Mouse (Mus musculus) cerebellum, adult 8-10 months (tissue): ENCODE data around the gene Skint5.
"Not testable (repeated sequence)": the region's sequence is repeated elsewhere in the genome, so short reads cannot be mapped to it uniquely, and the experiment has no call there.

Source experiments
- DNase-seq: peaks from one replicate; pipeline ENCODE4 v3.0.0; 2022

The Skint5 gene

DNA sequence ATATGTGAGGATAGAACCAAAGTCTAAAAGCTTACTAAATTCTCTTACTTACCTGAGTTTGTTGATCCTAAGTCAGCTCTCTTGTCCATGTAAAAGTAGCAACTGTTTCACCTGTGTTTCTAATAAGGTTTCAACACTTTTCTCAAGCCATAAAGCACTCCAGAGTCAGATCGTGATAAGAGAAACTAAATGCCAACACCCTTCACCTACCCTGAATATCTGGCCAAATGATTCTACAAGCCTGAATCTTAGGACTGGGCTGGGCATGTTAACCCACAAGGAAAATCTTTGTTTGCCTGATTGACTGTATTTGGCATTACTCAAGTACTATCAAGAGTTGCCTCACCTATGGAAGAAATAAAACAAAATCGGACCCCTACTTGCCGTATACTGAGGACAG is at the start of gene Skint5:
Gene Skint5 (minus strand): TSS at position 101 of the 400 bp plus-strand sequence.
- DNase-seq, result no peak

DNA sequence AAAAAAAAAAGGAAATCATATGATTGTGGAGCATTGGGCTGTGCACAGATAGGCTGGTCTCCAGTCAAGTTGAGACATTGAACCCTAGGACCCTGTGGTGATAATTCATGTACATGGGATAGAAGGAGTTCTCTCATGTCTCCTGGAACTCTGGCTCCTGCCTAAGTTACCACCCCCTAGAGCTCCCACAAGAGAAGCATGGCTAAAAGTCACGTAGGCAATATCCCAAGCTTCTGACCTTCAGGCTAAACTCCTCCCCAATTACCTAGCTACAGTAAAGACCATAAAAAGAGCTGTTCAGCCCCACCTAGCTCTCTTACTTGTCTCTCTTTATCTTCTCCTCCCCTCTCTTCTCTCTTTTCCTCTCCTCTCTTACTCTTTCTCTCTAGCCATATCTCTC is 42.0 kb downstream of the Skint5 start:
- no peak for DNase-seq

DNA sequence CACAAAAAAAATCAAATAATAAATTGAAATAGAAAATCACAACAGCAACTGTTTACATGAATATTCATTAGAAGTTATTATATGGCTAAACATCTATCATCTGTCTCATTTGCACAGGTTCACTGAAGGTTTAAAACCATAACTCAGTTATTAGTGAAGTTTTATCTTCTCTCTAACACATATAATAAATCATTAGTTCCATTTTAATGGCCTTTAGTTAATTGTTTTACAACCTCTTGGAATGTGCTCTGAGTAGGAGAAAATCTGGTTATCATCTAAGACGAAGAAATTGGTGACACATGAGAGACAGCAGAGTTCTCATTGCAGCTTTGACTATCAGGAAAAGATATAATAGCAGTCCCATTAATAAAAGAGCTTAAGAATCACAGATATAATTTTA is 235.1 kb downstream of the Skint5 start:
- DNase-seq, result no peak

GRCm38 (mm10) chr4:113763684-113764083 is 235.6 kb downstream of the Skint5 start:
- DNase-seq, result no peak

DNA sequence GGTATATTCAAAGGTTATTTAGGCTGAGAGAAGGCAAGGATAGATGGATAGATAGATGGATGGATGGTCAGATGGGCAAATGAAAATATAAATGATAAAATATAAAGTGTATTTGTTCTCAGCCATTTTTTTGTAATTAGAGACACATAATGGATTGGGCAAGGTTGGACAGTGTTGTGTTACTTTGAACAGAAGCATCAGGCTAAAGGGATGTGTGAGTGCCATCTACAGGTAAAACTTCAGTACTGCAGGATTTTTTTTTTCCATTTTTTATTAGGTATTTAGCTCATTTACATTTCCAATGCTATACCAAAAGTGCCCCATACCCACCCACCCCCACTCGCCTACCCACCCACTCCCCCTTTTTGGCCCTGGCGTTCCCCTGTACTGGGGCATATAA is 551.1 kb downstream of the Skint5 start:
- DNase-seq, result not testable (repeated sequence)
